Mouse (Mus musculus) MEL (cell line): ENCODE results near the gene Arhgap21. TPM values are rescaled to one million over a fixed set of nuclear protein-coding genes. Genes with fewer than 3 reads are reported as not detected.

Experiments used
- DNase-seq: peaks from one replicate; pipeline ENCODE4 v3.0.0; 2011; ENCODE audit warnings: low read depth, low spot score
- H3K27ac ChIP-seq: 2 replicates; pipeline ENCODE4 v1.5.1; 2012; ENCODE audit warnings: low read depth, mild to moderate bottlenecking, control low read depth, low read length, moderate library complexity; ENCODE audit not compliant: control insufficient read depth
- H3K27me3 ChIP-seq, 2 experiments: fragments of 150-350 bp in 1 of 2; sonication (generic) in 1 of 2; 2 replicates each; pipeline ENCODE4 v1.6.1; 2012; ENCODE audit warnings: low read length in 2 of 2, mild to moderate bottlenecking in 2 of 2, improper control_type of control experiment in 1 of 2, moderate library complexity in 1 of 2; ENCODE audit not compliant: insufficient read depth in 2 of 2, control insufficient read depth in 1 of 2
- H3K36me3 ChIP-seq, 2 experiments: 2 replicates each; pipeline ENCODE4 v1.6.1; 2012 to 2014; ENCODE audit warnings: low read length in 2 of 2, improper control_type of control experiment in 1 of 2, inconsistent platforms in 1 of 2, mild to moderate bottlenecking in 1 of 2; ENCODE audit not compliant: insufficient read depth in 2 of 2, control insufficient read depth in 1 of 2
- H3K4me1 ChIP-seq, 2 experiments: fragments of 150-350 bp in 1 of 2; sonication (generic) in 1 of 2; 2 replicates each; pipeline ENCODE4 v1.6.1; 2012; ENCODE audit warnings: low read length in 2 of 2, improper control_type of control experiment in 1 of 2, mild to moderate bottlenecking in 1 of 2; ENCODE audit not compliant: insufficient read depth in 2 of 2, control insufficient read depth in 1 of 2
- H3K4me3 ChIP-seq, 2 experiments: fragments of 150-350 bp in 1 of 2; sonication (generic) in 1 of 2; 2 replicates each; pipeline ENCODE4 v1.5.1; 2012; ENCODE audit warnings: low read depth in 2 of 2, low read length in 2 of 2, mild to moderate bottlenecking in 2 of 2, moderate library complexity in 2 of 2, control low read depth in 1 of 2, improper control_type of control experiment in 1 of 2; ENCODE audit not compliant: control insufficient read depth in 1 of 2, insufficient read depth in 1 of 2
- H3K79me2 ChIP-seq: 2 replicates; pipeline ENCODE4 v1.6.1; 2012; ENCODE audit warnings: mild to moderate bottlenecking, low read length, moderate library complexity; ENCODE audit not compliant: control insufficient read depth, poor library complexity, insufficient read depth
- H3K9ac ChIP-seq: 2 replicates; pipeline ENCODE4 v1.6.1; 2012; ENCODE audit warnings: low read depth, mild to moderate bottlenecking, control low read depth, low read length, moderate library complexity; ENCODE audit not compliant: control insufficient read depth, poor library complexity, severe bottlenecking
- H3K9me3 ChIP-seq: fragments of 150-350 bp; sonication (generic); replicated peaks from 2 replicates; pipeline ENCODE4 v1.6.1; 2012; ENCODE audit warnings: mild to moderate bottlenecking, low read length, improper control_type of control experiment, moderate library complexity; ENCODE audit not compliant: insufficient read depth
- BHLHE40 ChIP-seq: IDR thresholded peaks from 2 replicates; pipeline ENCODE4 v1.6.1; 2012; ENCODE audit warnings: low read depth, mild to moderate bottlenecking, inconsistent platforms, low read length, improper control_type of control experiment, borderline replicate concordance
- CHD1 ChIP-seq: IDR thresholded peaks from 2 replicates; pipeline ENCODE4 v1.6.1; 2012; ENCODE audit warnings: low read depth, mild to moderate bottlenecking, inconsistent platforms, low read length, improper control_type of control experiment
- E2F4 ChIP-seq: IDR thresholded peaks from 2 replicates; pipeline ENCODE4 v1.6.1; 2011; ENCODE audit warnings: low read depth, low read length, improper control_type of control experiment, borderline replicate concordance
- GATA1 ChIP-seq: IDR thresholded peaks from 2 replicates; pipeline ENCODE4 v1.6.1; 2011; ENCODE audit warnings: low read depth, low read length, improper control_type of control experiment
- HCFC1 ChIP-seq: IDR thresholded peaks from 2 replicates; pipeline ENCODE4 v1.6.1; 2012; ENCODE audit warnings: low read depth, mild to moderate bottlenecking, inconsistent platforms, low read length, improper control_type of control experiment, moderate library complexity
- KAT2A ChIP-seq: conservative IDR thresholded peaks from 2 replicates; pipeline ENCODE4 v1.6.1; 2012; ENCODE audit warnings: low read depth, low read length, improper control_type of control experiment, inconsistent platforms
- MAX ChIP-seq: IDR thresholded peaks from 2 replicates; pipeline ENCODE4 v1.6.1; 2011; ENCODE audit warnings: low read length, improper control_type of control experiment
- MAZ ChIP-seq: IDR thresholded peaks from 2 replicates; pipeline ENCODE4 v1.6.1; 2012; ENCODE audit warnings: low read depth, mild to moderate bottlenecking, inconsistent platforms, low read length, improper control_type of control experiment
- MXI1 ChIP-seq: IDR thresholded peaks from 2 replicates; pipeline ENCODE4 v1.6.1; 2011; ENCODE audit warnings: mild to moderate bottlenecking, low read depth, low read length, improper control_type of control experiment
- MYC ChIP-seq: IDR thresholded peaks from 2 replicates; pipeline ENCODE4 v1.6.1; 2011; ENCODE audit warnings: low read depth, mild to moderate bottlenecking, low read length, improper control_type of control experiment, moderate library complexity
- NELFE ChIP-seq: IDR thresholded peaks from 2 replicates; pipeline ENCODE4 v1.6.1; 2011; ENCODE audit warnings: low read depth, low read length, improper control_type of control experiment
- NRF1 ChIP-seq: IDR thresholded peaks from 2 replicates; pipeline ENCODE4 v1.6.1; 2014; ENCODE audit warnings: low read depth, mild to moderate bottlenecking, inconsistent platforms, low read length, improper control_type of control experiment, moderate library complexity; ENCODE audit not compliant: poor library complexity, insufficient read depth, severe bottlenecking
- POLR2AphosphoS2 ChIP-seq: IDR thresholded peaks from 2 replicates; pipeline ENCODE4 v1.6.1; 2011; ENCODE audit warnings: low read length, improper control_type of control experiment
- SMC3 ChIP-seq: IDR thresholded peaks from 2 replicates; pipeline ENCODE4 v1.6.1; 2011; ENCODE audit warnings: low read depth, low read length, improper control_type of control experiment
- TBP ChIP-seq: IDR thresholded peaks from 2 replicates; pipeline ENCODE4 v1.8.0; 2011; ENCODE audit warnings: low read depth, low read length, improper control_type of control experiment
- TCF12 ChIP-seq: IDR thresholded peaks from 2 replicates; pipeline ENCODE4 v1.6.1; 2014; ENCODE audit warnings: low read depth, mild to moderate bottlenecking, inconsistent platforms, low read length, improper control_type of control experiment, moderate library complexity
- USF1 ChIP-seq: IDR thresholded peaks from 2 replicates; pipeline ENCODE4 v1.6.1; 2014; ENCODE audit warnings: low read depth, mild to moderate bottlenecking, inconsistent platforms, low read length, improper control_type of control experiment, moderate library complexity
- ZKSCAN1 ChIP-seq: IDR thresholded peaks from 2 replicates; pipeline ENCODE4 v1.6.1; 2012; ENCODE audit warnings: low read depth, mild to moderate bottlenecking, inconsistent platforms, low read length, improper control_type of control experiment, moderate library complexity
- ZNF384 ChIP-seq: IDR thresholded peaks from 2 replicates; pipeline ENCODE4 v1.6.1; 2012; ENCODE audit warnings: low read depth, mild to moderate bottlenecking, inconsistent platforms, low read length, improper control_type of control experiment
- polyA plus RNA-seq, 2 experiments: library from polyadenylated mRNA; stranded (reverse) in 1 of 2; unstranded in 1 of 2; fragments of >175 nt in 1 of 2; fragments of >200 nt in 1 of 2; gene quantifications; 2 replicates each; pipeline versions ENCODE4 v1.2.1 to v1.2.4; 2012; ENCODE audit warnings: low replicate concordance in 2 of 2, low read depth in 1 of 2; ENCODE audit not compliant: insufficient read length in 2 of 2, insufficient read depth in 1 of 2, missing spikeins in 1 of 2
- total RNA-seq: library from RNA; depleted of rRNA; stranded (reverse); fragments of 300-350 nt; gene quantifications from 2 replicates; pipeline ENCODE4 v1.2.3, GENCODE M21; 2012

Gene Arhgap21
- total and polyA plus RNA-seq, 3 experiments, result 12.4 to 104 (median 30.6) TPM

DNA sequence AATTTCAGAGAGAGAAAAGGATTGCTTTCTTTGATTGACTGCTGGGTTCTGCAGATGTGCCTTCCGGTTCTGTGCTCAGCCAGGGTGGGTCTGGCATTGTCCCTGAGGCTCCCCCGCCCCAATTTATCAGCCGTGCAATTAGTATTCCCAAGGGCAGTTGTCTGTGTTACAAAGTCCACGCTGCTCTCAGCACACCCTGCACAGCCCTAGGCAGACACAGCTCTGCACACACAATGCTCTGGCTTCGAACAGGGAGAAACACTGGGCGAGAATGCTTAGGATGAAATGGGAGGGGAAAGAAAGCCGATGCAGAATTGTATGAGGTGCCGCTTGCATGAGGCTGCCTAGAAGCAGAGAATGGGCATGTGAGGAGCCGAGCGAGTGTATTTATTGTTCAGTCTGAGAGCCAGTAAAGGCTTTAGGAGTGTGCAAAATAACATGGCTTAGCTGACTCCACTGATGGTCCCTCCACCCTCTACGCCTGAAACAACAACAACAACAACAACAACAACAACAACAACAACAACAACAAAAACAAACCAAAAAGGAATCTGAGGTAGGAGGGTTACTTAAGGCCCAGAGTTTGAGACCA, 42.2 kb upstream of the Arhgap21 start:
- no peaks in the 10 kb centered on the region for H3K9me3 ChIP-seq
- no peak for TF ChIP-seq KAT2A
- TF ChIP-seq MAZ, result no peak
- TF ChIP-seq NRF1, result no peak
- no peak for TF ChIP-seq ZNF384
- no peak for TF ChIP-seq E2F4
- TF ChIP-seq SMC3, result no peak
- no peak for TF ChIP-seq TCF12
- no peak for TF ChIP-seq USF1
- no peak for TF ChIP-seq MYC
- TF ChIP-seq ZKSCAN1, result no peak
- no peak for TF ChIP-seq GATA1
- TF ChIP-seq BHLHE40, result no peak
- no peak for TF ChIP-seq MAX
- no peaks in the 10 kb centered on the region for H3K4me1 ChIP-seq
- H3K27ac ChIP-seq, result no peak overlapping the region
- no peak for DNase-seq
- no peaks in the 10 kb centered on the region; a peak in 1 of 4 replicates for H3K27me3 ChIP-seq
- no peaks in the 10 kb centered on the region for H3K36me3 ChIP-seq
- H3K79me2 ChIP-seq, result no peaks in the 10 kb centered on the region
- H3K9ac ChIP-seq, result no peak overlapping the region
- H3K4me3 ChIP-seq, result no peak overlapping the region

DNA sequence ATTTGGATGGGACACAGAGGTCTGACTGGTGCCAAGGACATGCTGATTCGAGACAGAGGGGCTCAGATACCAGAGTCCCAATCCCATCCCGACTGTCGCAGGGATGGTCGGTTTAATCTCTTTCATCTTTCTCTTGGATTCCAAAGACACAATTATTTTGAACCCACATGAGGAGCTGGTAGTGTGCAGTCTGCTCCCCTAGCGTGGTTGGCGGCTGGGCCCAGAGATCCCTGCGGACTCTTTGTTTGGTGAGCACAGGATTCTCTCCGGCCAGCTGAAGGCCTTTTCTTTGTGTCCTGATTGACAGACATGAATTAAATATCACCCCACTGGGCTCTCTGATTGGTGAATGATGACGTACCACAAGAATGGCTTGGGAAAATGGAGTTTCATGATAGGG, 41.5 kb upstream of the Arhgap21 start:
- no peak for TF ChIP-seq MAX
- TF ChIP-seq POLR2AphosphoS2, result no peak
- TF ChIP-seq NELFE, result no peak
- TF ChIP-seq CHD1, result no peak
- no peak for TF ChIP-seq TBP
- TF ChIP-seq HCFC1, result no peak
- no peak for TF ChIP-seq MXI1
- no peaks in the 10 kb centered on the region for H3K4me1 ChIP-seq
- H3K9ac ChIP-seq, result no peak overlapping the region
- no peak overlapping the region for H3K27ac ChIP-seq
- H3K79me2 ChIP-seq, result no peaks in the 10 kb centered on the region
- H3K27me3 ChIP-seq, result no peaks in the 10 kb centered on the region; a peak in 1 of 4 replicates
- H3K36me3 ChIP-seq, result no peaks in the 10 kb centered on the region
- H3K9me3 ChIP-seq, result no peaks in the 10 kb centered on the region
- no peak for DNase-seq
- H3K4me3 ChIP-seq, result no peak overlapping the region
